Mouse (Mus musculus) cerebellum, postnatal 10 days (tissue): ENCODE results near the gene Tnf.

Experiments
- DNase-seq, 2 experiments: peaks; one replicate each; pipeline ENCODE4 v3.0.0; 2021; ENCODE audit warnings: mixed read lengths in 2 of 2

The Tnf gene

DNA sequence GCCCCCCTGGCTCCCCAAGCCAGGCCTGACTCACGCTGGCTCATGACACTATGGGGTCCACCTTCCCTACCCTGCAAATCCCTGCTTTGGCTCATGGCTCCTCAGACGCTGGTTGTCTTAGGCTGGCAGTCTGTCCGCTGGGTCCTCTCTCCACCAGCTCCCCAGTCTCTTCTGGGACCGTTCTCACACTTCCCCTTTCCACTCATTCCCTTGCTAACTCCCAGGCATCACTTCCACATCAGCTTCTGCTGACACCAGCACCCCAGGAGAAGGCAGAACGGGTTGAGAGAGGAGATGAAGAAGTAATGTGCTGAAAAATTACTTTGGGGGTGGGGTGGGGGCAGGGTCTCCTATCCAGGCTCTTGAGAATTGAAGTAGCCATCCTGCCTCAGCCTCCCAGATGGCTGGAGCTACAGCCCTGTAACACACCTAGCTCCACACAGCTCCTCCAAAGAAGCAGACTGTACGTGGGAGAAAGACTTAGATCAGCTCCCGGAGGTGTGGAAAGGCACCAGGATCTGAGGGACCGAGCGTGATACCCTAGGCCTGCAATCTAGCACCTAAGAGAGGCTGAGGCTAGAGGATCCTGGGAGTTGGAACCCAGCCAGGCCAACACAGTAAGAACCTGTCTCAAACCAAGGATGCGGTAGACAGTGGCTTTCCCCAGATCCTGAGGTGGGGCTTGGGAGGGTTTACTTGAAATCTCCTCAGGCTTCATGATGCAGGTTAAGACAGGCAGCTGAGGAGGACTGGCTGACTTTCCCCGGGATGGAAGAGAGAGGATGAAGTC, 29.2 kb downstream of the Tnf start:
- DNase-seq = peak in 1 of 2 experiments; percentile 43

DNA sequence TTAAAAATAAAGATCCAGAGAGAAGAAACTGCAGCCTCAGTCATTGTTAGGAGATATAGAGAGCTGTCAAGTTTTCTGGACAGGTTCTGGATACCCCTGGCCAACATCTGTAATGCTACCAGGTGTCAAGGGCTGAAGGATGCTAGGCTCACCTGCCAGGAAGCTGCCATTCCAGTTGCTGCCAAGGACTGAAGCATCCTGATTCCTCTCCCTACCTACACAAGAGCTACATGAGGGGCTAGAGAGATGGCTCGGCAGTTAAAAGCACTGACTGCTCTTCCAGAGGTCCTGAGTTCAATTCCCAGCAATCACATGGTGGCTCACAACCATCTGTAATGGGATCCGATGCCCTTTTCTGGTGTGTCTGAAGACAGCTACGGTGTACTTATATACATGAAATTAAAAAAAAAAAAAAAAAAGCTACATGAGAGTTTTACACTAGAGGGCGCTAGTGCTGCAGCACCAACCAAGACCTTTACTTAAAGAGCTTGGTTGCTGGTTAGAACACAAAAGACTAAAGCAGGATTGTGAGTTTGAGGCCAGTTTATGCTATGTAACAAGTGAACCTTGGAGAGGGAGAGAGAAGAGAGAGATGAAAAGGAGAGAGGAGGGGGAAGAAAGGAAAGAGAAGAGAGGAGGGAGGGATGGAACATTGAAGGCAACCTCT, 33.1 kb downstream of the Tnf start:
- DNase-seq = peak; percentile 47 to 73

GRCm38 (mm10) chr17:35167794-35168193, 34.0 kb downstream of the Tnf start:
- DNase-seq = no peak

DNA sequence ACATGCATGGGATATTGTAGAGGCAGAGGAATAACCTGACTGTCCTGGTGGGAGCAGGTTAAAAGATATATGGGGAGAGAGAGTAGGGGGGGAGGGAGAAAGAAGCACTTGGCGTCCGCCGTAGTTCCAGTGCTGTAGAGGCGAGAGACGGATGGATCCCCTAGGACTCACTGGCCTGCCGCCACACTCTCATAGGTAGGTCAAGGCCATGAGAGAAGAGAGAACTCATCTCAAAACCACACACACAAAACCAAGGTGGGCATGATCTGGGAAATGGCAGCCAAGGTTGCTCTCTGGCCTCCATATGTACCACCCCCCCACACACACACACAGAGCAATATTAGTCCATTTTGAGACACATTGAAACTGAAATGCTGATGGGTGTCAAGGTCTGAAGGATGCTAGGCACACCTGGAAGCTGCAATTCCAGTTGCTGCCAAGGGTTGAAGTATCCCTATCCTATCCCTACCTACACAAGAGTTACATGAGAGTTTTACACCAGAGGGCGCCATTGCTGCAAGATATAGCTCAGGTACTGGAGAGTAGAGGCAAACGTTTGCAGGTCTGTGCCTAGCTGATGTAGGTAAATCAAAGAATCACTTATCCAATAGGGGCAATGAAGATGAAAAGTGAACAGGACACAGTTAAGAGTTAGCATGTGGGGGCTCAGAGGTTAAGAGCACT, 35.3 kb downstream of the Tnf start:
- peak; percentile 84 to 87 for DNase-seq

DNA sequence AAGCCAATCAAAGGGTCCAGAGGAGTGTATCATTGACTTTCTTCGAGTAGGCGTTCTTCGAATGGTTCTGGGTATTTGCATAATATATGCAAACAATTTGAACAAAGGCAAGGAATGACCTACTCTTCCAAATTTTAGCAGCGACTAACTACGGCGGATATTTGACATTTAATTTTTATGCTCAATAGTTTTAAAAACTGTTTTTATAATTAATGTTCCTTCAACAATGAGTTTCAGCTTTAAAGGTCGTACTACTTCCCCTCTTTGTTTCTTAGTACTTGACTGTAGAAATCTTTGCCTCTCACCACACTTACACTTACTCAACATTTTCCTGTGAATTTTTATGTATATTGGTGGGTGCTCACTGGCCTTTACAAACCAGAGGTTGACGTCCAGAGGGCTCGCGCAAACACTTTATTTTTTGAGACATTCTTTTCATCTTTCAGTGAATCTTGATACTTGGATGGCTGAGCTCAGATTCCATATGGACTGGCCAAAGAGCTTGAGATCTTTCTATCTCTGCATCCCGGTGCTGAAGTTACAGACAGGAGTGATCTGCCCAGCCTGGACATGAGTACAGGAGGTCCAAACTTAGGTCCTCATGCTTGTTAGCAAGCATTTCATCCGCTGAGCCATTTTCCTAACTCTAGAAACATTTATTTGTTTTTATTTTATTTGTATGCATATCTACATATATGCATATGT, 36.2 kb downstream of the Tnf start:
- DNase-seq = no peak

DNA sequence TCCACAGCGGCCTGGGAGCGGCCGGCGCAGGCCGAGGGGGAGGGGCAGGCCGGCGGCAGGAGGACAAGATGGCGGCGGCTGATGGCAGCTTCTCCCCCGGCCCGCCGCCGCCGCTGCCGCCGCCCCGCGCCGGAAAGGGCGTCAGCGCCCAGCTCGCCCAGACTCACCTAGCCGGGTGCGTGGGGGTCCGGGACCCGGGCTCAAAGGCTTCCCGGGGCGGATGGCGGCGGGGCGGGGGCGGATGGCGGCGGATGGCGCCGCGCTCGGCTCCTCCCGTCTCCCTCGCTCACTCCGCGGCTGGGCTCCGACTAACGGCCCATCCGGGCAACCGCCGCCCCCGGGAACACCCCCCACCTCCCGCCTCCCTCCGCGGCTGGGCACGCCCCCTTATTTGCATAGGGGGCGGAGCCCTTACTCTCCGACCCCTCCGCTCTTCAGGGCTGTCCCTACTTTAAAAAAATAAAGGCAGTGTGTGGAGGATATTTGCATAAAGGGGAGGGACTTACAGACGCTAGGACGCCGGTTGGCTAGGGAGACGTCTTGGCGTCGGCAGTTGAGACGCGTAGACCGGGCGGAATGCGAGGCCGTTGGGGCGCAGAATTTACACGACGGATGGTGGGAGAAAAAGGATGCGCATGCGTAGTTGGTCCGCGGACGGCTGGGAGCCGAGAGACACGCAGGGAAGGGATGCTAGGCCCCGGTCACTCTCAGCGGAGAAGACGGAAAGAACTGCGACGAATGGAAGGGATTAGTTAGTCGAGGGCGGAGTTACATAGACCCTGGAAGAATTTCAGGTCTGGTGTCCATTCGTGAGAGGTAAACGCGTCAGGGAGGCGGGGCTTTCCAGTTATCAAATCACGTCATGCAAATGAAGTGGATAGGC, 37.0 kb downstream of the Tnf start, which contains the start of gene Prrc2a:
Gene Prrc2a (minus strand): TSS at position 330 of the 883 bp plus-strand sequence.
- DNase-seq = peak; percentile 99

DNA sequence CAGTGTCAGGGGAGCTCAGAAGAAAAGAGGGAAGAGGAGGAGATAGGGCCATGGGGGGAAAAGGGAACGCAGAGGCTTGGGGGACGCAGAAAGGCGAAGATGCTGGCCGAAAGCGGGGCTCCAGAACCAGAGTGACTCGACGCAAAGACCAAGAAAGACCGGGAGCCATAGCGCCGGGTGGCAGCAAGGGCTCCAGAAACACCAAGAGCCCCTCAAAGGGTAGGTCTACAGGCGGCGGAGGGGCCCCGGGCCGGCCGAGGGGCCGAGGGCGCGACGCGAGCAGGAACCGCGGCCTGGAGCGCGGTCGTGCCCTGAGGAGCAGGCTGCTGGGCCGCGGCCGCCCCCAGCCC, 37.6 kb downstream of the Tnf start:
- no peak for DNase-seq

GRCm38 (mm10) chr17:35163326-35164081, 38.3 kb downstream of the Tnf start:
- DNase-seq = peak in 1 of 2 experiments; percentile 53

DNA sequence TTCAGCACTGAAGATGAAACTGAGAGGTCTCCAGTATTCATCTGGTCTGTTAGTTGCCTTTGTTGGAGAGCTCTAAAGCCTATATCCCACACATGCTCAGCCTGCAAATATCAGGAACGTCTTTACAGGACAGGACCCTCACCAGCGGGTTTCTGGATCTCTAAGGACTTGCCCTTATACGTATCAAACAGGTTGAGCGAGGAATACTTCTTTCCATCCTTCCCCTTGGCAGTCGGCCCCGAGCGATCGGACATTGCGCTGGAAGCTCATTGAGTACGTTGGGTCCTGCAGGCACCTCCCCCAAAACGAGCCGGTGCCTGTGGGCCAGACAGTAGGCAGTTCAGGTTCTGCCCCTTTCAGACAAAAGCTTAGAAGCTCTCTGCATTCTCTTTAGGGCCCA, 39.1 kb downstream of the Tnf start:
- DNase-seq = peak; percentile 60 to 63

DNA sequence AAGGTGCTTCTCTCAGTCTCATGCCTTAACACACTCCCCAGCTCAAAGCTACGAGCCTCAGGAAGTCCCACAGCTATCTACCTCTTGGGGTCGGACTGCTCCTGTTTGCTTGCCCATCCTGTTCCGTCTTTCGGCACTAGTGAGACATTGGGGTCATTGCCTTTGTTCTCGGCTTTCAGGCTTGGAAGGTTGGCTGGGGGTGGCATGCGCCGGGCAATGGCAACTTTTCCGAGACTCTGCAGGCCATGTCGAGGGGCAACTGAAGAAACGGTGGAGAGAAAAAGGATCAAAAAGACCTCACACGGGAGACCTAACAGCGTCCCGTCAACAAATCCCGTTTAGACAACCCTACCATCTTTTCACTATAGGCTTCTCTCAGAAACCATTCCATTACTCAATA, 39.7 kb downstream of the Tnf start:
- no peak for DNase-seq

DNA sequence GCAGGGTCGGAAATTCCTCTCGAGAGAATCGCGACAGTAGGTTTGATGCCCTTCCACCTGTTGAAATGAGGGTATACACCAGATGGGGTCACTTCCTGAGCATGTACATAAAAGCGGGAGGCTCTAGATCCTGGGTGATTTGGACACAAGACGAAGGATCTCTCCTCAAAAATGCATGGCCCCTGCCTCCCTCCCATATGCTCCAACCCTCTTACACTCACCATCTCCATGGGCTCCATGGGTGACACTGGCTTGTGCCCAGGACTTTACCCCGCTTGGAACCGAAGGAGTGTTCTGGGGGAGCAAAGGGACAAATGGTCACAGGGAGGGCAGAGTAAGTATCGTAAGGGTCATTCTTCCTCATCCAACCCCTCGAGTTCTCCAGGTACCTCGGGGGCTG, 40.4 kb downstream of the Tnf start:
- no peak for DNase-seq

- no peak for DNase-seq
These were observed 42.2 kb downstream of the Tnf start for GRCm38 (mm10) chr17:35159638-35160037.

- DNase-seq = no peak
These were observed 42.8 kb downstream of the Tnf start for GRCm38 (mm10) chr17:35158850-35159593.

DNA sequence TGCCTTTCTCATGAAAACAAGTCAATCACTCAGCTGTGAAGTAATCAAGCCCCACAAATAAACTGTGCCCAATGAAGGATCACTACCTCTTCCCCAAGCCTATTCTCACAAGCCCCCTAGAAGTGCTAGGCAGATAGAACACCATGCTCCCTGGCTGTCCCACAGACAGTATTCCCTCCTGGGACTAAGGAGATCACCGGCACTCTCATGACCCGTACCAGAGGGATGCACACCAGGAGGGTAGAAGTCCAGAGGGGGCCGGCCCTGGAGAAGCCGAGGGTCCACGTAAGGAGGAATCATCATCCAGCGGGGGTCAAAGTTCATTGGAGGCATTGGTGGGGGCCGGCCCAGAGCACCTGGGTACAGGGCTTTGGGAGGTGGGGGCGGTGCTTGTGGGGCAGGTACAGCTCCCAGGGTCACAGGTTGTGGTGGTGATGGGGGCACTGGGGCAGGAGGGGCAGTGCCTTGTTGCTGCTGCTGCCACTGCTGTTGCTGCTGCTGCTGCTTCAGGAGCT, 44.1 kb downstream of the Tnf start:
- DNase-seq = no peak

DNA sequence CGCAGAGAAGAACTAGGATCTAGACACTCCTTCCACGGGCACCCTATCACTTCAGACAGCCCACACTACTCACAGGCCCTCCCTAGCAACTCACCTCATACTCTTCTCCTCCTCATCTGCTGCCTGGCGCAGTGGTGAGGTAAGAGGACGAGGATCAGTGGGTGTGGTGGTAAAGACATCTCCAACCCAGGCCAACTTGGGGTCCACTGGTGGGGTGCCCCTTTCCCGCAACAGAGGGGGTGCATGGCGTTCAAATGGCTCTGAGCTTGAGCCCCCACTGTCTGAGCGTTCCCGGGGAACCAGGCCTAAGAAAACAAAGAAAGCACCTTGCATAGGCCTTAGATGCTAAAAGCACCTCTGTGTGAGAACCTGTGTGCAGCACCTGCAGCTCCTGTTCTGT, 44.6 kb downstream of the Tnf start:
- no peak for DNase-seq

DNA sequence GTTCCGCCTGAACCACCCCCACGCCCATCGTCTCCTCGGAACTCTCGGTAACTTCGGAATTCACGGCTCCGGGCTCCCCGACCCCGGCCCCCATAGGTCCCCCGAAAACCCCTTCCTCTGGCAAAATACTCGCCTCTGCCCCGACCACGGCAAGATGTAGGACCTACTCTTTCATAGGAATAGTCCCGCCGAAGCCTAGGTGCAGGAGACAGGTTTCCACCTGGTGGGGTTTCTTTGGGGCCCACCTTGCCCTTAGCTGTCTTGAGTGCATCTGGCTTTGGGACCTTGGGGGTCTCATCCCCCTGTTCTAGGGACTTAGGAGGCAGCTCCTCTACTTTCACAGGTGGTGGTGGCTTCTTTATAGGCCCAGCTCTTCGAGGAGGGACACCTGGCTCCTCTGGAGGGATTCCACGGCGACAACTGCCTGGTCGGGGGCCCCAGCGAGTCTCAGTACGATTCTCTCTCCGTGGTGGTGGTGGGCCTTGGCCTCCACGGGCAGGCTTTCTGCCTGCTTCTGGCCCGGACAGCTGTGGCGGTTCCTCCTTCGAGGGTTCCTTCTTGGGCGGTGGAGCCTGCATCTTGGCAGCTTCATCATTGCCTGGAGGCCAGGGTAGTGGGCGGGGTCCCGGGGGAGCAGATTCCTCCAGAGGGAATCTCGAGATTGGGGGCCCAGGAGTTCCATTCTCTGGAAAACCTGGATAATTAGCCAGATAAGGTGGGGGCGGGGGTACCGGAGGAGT, 45.2 kb downstream of the Tnf start:
- no peak for DNase-seq

- DNase-seq = no peak
These were observed 46.4 kb downstream of the Tnf start for GRCm38 (mm10) chr17:35155451-35155850.

DNA sequence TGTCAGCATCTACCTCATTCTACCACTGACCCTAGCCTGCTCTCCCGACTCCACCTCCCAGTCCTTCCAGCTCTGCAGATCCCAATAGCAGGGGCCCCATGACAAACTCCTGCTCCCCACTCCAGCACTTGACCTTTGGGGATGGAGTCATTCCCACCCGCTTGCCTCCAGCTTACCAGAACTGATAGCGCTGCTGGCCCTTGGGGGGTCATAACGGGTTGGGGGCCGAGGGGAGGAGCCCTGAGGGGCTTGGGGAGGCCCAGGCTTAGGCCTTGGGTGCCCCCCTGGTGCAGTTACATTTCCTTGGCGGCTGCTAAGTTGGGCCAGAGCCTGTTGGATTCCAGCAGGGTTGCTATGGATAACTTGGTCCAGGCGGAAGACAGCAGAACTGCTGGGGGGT, 47.2 kb downstream of the Tnf start:
- no peak for DNase-seq

DNA sequence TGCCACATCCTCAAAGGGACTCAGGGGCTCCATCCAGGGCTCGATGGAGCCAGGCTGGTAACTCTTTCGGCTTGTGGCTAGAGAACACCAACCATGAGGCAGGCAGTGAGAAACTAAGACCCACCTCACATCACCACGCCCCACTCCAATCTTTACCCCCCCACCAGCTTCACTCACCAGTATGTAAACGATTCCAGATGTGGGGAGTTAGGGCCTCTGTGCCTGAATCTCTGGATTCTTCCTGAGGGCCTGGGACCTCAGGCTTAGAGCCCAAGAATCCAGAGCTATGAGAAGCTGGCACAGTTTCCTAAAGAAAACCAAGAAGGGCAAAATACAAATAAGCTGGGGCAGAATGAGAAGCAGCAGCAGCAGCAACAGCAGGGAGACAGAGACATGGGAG, 47.9 kb downstream of the Tnf start:
- no peak for DNase-seq

- no peak for DNase-seq
These were observed 48.7 kb downstream of the Tnf start for GRCm38 (mm10) chr17:35153077-35153476.
